Mouse (Mus musculus) right cerebral cortex, postnatal 14 days (tissue): ENCODE results near the gene Erf.

Source experiments
- DNase-seq: peaks from one replicate; pipeline ENCODE4 v3.0.0; 2022

Erf gene

GRCm38 (mm10) chr7:25237249-25238014 is 13.1 kb downstream of the Erf start, which contains the start of gene Gsk3a:
Gene Gsk3a, minus strand, starts transcription at chr7:25237851.
- peak; percentile 95 for DNase-seq

GRCm38 (mm10) chr7:25235526-25235925 is 15.0 kb downstream of the Erf start:
- no peak for DNase-seq

GRCm38 (mm10) chr7:25233061-25233460 is 17.5 kb downstream of the Erf start:
- DNase-seq, result no peak

- no peak for DNase-seq
Measured at GRCm38 (mm10) chr7:25232101-25232648, 18.4 kb downstream of the Erf start.

- DNase-seq, result no peak
Measured at GRCm38 (mm10) chr7:25230690-25231285, 19.8 kb downstream of the Erf start.

GRCm38 (mm10) chr7:25227523-25228300 is 22.8 kb downstream of the Erf start:
- DNase-seq, result no peak

GRCm38 (mm10) chr7:25222275-25222967 is 28.1 kb downstream of the Erf start:
- no peak for DNase-seq

GRCm38 (mm10) chr7:25221102-25221883 is 29.3 kb downstream of the Erf start, which contains the start of gene Zfp526:
Gene Zfp526, plus strand, starts transcription at chr7:25221425.
- peak; percentile 97 for DNase-seq

- DNase-seq, result no peak
Measured at GRCm38 (mm10) chr7:25220457-25221101, 30.0 kb downstream of the Erf start, which contains the start of gene Dedd2. Gene Dedd2, minus strand, starts transcription at chr7:25220615.

GRCm38 (mm10) chr7:25219756-25220456 is 30.7 kb downstream of the Erf start:
- DNase-seq, result peak; percentile 89

- no peak for DNase-seq
Measured at GRCm38 (mm10) chr7:25219416-25219750, 31.2 kb downstream of the Erf start.

GRCm38 (mm10) chr7:25218705-25219415 is 31.7 kb downstream of the Erf start:
- DNase-seq, result peak; percentile 49

GRCm38 (mm10) chr7:25217653-25218395 is 32.7 kb downstream of the Erf start:
- DNase-seq, result no peak

GRCm38 (mm10) chr7:25214172-25214571 is 36.4 kb downstream of the Erf start:
- no peak for DNase-seq

- DNase-seq, result no peak
Measured at GRCm38 (mm10) chr7:25213099-25213498, 37.5 kb downstream of the Erf start.

GRCm38 (mm10) chr7:25210482-25210881 is 40.1 kb downstream of the Erf start:
- DNase-seq, result no peak

- DNase-seq, result no peak
Measured at GRCm38 (mm10) chr7:25209161-25209622, 41.4 kb downstream of the Erf start.

GRCm38 (mm10) chr7:25206094-25206830 is 44.3 kb downstream of the Erf start:
- DNase-seq, result no peak
